Mouse (Mus musculus) adrenal gland, adult 8-10 months (tissue): ENCODE measurements around the gene Nthl1. TPM values are rescaled to one million over a fixed set of nuclear protein-coding genes. Genes with fewer than 3 reads are reported as not detected.

Source experiments
- DNase-seq: peaks from one replicate; pipeline ENCODE4 v3.0.0; 2022
- total RNA-seq, 4 experiments: library from RNA; stranded (reverse); gene quantifications; 2 replicates each; pipeline ENCODE4 v1.2.4; 2022

Gene Nthl1
- total RNA-seq, 4 experiments from 2014 or later: 9.0 to 17.3 (median 12.1) TPM

- DNase-seq: no peak
These were observed 2.4 kb upstream of the Nthl1 start for GRCm38 (mm10) chr17:24630072-24630471.

DNA sequence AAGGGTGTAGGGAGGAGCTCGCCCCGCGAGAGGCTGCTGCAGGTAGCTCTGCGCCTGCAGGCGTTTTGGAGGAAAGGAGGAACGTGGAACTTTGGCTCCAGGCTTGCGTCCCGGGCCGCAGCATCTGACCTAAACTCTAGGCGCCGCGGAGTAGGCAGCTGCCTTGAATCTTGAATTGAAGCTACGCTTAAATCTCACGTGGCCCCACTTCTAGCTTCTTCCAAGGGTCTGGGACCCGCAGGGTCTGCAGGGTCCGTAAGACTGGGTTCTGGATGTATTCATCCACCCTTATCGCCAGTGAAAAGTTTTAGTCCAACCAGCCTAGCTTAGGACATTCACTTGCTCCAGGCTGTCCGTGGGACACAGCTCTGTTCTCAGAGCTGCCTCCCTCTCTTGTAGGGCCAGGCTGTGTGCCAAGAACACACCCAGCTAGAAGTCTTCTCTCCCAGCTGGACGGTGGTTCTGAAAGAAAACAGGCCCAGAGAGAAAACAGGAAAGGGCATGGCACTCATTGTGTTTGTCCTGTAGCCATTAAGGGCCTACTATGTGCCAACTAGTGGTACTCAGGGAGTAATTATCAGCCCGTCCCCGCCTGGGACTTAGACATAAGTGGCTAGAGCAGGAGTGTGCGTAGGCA is 451 bp downstream of the Nthl1 start:
- DNase-seq: no peak

- no peak for DNase-seq
These were observed 1.4 kb downstream of the Nthl1 start for GRCm38 (mm10) chr17:24633831-24634230.

DNA sequence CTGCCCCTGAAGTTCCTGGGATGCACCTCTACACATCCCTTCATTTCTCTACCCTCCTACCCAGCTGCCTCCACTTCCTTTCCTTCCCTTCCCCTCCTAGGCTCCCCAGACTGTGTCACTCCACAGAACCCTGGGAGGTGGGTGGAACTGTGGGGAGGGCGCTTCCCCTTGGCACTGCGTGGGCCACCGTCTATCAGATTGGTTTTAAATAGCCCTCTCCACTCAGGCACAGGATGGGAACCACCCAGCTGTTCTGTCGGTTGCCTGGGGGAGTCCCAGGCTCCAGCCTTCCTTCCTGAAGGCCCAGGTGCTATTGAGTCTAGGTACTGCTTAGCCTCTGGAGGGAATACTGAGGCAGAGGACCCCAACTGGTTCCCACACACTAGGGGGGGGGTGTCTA is 2.5 kb downstream of the Nthl1 start:
- DNase-seq: no peak

DNA sequence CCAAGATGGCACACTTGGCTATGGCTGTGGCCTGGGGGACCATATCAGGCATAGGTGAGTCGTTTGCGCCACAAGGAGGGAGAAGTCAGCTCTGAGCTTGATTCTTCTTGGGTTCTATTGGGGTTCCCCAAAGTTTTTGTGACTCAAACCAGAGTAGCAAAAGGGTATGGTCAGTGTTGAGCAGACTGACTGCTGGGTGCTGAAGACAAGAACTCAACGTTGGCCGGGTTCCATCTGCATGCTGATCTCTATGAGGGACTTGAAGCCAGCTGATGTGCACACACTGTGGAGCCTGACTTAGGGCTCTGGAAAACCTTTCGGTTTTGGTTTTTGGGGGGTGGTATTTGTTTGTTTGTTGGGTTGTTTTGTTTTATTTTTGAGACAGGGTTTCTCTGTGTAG is 3.2 kb downstream of the Nthl1 start:
- no peak for DNase-seq

- no peak for DNase-seq
These were observed 4.5 kb downstream of the Nthl1 start for GRCm38 (mm10) chr17:24636781-24637481.

DNA sequence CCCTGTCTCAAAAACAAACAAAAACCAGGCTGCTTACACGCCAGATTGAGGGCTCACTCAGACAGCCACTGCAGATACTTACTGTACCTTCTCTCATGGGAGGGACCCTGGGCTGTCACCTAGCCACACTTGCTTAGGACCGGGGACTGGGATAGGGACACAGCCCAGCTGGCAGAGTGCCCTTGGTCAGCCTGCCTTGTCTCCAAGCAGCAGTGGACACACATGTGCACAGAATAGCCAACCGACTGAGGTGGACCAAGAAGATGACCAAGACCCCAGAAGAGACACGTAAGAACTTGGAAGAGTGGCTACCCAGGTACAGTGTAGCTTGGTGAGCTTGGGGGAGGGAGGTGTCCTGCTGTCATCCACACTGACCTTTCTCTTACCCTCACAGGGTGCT is 5.7 kb downstream of the Nthl1 start:
- no peak for DNase-seq

DNA sequence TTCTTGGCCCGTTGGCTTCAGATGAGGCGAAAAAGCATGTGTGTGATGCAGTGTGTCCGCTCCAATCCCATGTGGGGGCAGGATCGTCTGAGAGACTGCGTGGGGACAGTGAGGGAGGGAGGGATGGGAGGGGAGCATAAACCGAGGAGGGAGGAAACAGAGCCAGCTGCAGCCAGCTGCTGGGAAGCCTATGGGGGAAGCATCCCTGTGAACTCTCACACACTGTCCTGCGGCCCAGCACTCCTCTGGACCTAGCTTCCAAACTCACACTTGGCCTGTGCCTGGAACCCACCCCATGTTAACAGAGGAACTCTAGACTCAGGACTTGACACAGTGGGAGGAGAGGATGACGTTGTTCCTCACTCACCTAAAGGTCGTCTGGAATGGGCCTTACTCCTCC is 6.4 kb downstream of the Nthl1 start:
- no peak for DNase-seq

GRCm38 (mm10) chr17:24639571-24639988 is 7.1 kb downstream of the Nthl1 start:
- DNase-seq: no peak

DNA sequence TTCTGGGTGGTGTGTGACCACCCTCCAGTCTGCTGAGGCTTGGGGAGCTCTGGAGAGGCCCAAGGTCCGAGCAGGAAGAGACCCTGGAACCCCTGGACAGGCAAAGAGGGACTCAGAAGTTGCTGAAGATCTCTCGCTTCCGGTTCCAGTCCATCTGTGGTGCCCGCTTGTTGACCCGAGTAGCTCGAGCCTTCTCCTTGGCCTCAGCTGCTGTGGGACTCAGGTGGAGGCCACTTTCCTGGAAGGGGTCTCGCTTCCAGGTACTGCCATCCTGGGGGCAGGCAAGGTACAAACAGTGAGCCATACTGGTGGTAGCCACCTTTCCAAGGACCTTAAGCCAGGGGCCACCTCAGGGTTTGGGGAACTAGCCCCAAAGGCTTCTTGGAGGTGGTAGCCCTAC is 7.6 kb downstream of the Nthl1 start:
- DNase-seq: no peak

DNA sequence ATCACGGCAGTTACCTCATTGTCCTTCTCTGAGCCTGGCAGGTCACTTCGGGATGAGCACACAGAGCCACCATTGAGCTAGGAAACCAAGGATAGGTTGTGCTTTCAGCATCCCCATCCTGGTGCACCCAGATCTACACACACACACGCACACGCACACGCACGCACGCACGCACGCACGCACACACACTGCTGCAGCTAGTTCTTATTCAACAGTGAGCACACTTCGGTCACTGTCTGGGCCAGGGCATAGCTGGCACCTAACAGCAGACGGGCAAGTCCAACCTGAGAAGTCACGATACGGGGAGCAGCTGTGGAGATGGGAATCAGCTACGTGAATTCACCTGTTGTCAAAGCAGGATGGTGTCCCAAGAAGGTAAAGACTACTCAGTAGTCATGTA is 8.1 kb downstream of the Nthl1 start:
- DNase-seq: no peak

DNA sequence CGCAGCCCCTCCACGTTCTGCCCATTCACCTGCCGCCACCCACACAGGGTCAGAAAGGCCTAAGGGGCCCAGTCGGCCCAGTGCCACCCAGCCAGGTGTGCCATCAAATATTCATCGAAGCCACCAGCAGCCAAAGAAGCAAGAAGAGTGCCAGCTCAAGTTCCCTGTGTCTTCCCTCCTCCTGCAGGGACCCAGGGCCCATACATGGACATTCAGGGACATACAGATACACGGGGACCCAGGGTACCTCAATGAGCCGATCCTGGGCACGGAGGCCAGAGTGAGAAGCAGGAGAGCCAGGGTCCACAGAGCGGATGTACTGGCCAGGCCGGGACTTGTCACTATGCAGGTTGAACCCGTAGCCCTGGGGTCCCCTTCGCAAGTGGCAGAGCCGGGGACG is 9.5 kb downstream of the Nthl1 start:
- no peak for DNase-seq

- no peak for DNase-seq
These were observed 10.4 kb downstream of the Nthl1 start for GRCm38 (mm10) chr17:24642791-24643343.

DNA sequence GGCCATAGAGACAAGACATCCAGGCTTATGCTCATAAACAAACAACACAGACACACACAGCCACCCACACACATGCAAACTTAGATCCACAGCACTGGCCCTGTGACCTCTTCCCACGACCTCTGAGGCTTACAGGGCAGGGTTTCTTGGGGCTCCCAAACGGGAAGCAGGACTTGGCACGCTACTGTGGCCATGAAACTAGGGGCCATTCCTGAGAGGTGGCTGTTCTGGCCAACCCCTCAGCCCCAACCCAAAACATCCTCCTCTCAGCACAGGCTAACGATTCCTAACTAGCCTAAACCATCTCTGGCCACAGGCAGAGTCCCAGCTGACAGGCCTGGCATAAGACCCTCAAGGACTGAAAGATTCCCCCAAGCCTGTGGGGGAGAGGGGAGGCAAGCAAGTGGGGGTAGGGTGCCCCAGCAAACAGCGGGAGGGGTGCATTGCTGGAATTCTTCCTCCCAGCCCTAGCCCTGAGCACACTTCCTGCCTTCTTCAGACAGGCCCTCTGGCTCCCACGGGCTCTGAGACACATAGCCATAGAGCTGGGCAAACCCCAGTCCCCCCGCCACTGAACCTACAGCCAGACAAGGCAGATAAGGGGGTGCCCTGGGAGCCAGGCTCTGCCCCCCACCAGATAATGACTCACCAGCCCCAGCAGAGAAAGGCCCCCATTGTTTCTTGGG is 11.7 kb downstream of the Nthl1 start:
- no peak for DNase-seq

DNA sequence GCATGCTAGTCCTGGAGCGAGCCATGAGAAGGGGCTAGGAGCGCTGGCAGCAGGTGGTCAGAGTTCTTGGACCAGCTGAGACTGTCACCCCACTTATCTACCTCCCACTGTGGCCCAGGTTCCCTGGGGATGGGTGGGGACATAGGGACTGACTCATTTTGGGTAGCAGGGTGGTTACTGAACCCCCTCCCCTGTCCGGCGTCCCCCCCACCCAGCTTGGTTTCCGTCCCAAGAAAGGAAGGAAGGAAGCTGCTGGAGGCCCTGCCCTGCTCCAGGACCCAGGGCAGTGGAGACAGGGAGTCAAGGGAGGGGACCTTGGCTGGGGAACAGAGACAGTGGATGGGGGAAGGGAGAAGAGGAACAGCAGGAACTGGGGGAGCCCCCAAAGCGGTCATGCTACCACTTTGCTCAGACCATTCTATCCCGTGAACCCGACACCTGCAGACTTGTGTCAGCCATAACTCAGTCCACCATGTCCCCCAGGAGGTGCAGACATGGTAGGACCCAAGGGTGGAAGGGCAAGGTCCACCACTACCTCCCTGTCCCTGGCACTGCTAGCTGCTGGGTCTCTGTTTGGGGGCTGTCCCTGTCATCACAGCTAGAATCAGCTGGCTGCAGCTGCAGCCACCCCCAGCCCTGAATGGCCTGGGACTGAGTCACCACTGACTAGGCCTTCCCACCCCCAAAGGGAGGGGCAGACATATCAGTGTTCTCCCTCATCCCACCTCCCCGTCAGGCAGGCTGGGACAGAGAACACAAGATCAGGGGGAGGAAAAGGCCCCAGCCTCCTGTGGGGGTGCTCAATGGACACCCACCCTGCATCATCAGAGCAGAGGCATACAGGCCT is 12.6 kb downstream of the Nthl1 start:
- no peak for DNase-seq

DNA sequence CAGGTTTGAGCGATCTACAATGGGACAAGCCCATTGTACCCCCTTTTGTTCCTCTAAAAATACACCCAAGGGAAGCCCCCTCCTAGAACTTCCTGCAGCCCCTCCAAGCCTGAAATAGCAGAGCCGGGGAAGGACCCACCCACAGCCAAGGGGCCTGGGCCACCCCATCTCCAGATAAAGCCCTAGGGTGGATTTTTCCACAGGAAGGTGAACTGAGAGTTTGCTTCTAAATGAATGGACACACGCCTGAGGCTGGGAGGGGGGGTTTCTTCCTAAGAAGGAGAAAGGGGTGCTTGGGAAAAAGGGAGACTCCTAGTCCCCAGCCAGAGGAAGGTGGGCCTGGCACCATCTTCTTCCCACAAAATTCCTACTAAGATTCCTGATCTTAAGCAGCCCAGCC is 13.4 kb downstream of the Nthl1 start:
- no peak for DNase-seq

GRCm38 (mm10) chr17:24646381-24646780 is 13.9 kb downstream of the Nthl1 start:
- DNase-seq: no peak

DNA sequence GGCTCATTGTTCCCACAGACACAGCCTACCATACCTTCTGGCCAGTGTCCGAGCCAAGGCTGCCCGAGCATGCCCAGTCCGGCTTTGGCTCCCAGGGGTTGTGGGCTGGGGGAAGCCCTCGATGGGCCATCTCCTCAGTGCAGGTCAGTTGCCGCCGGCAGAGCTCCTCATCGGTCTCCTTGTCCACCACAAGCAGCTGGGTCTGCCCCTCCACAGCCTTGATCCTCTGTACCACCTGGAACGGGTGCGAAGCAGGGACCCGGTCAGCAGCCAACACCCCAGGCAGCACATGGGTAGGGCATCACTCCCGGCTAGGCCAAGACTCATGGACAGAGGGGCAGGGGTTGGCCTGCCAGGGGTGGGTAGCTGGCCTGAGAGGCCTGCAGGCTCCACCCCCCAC is 15.0 kb downstream of the Nthl1 start:
- DNase-seq: no peak

DNA sequence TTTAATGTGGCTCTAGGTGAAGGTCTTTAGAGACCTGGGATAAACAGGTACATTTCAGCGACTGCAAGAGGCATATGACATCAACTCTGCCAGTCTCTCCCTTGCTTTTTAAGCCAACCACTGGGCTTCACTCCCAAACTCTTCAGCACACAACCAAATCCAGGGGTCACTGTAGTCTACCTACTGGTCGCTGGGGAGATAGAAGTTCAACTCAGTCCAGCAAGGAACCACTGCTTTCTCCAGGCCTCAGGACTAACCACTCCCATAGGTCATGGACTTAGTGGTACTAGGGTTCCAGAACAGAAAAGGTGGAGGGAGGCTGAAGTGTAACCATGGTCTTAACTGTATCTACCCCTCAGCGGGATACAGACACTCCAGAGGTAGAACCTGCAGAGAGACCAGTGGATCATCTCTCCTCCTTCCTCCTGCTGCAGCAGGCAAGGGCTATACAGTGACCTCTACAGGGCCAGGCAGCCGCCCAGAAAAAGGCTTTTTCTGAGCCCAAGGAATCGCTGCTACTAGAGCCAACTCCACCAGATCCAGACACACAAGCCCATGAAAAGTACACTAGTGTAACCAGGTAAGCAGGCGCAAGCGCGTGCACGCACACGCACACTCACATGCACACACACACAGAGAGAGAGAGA is 16.4 kb downstream of the Nthl1 start:
- no peak for DNase-seq

GRCm38 (mm10) chr17:24649581-24650069 is 17.1 kb downstream of the Nthl1 start:
- no peak for DNase-seq

- no peak for DNase-seq
These were observed 17.7 kb downstream of the Nthl1 start, which contains the start of gene Slc9a3r2 for GRCm38 (mm10) chr17:24650070-24650616. Gene Slc9a3r2 (minus strand): TSS chr17:24650327.
